Mouse (Mus musculus): ENCODE data around the gene Elmsan1.

Elmsan1 gene

GRCm38 (mm10) chr12:84192741-84193641 is 25.7 kb downstream of the Elmsan1 start:
- Histone ChIP-seq H3K4me1 (replicated peaks; ENCODE audit: low read depth, low read length) (peaks cover 83% of the 10 kb centered on the region), H3K9me3 (ENCODE audit: low read length) (no peaks in the 10 kb centered on the region), H3K36me3 (ENCODE audit: insufficient read depth, low read length) (peaks cover 9% of the 10 kb centered on the region), H3K27me3 (ENCODE audit: insufficient read depth, low read length) (peaks cover 15% of the 10 kb centered on the region), H3K4me3 (replicated peaks; ENCODE audit: low read length) (peak overlapping the region; percentile 89)
- TF ChIP-seq POU5F1 (IDR thresholded peaks at IDR 0.05; ENCODE audit: borderline replicate concordance, low read length), result no peak
- TF ChIP-seq CTCF (conservative IDR thresholded peaks at IDR 0.05; ENCODE audit: low read length), result no peak
- TF ChIP-seq NANOG (IDR thresholded peaks at IDR 0.05; ENCODE audit: borderline replicate concordance, low read length), result no peak

DNA sequence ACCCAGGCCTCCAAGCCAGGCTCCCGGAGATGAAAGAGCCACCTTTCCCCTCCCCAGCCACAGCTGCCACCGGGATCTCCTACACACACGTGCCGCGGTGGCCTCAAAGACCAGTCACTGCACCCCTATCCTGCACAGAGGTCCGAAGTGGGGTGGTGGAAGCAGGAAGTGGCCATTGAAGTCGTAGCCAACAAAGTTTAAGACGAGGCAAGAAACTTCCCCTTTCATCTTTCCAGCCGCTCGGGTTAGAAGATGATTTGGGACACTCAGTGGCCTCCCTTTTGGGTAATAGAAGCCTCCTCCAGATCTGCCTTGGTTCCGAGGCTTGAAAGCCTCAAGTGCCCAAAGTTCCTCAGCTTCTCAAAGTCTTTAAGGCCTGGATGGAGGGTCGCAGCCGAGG is 26.4 kb downstream of the Elmsan1 start:
- Histone ChIP-seq H3K9me3 (ENCODE audit: low read length) (no peaks in the 10 kb centered on the region), H3K36me3 (ENCODE audit: insufficient read depth, low read length) (peaks cover 16% of the 10 kb centered on the region), H3K4me3 (replicated peaks; ENCODE audit: low read length) (peak overlapping the region; percentile 89), H3K27me3 (ENCODE audit: insufficient read depth, low read length) (peaks cover 15% of the 10 kb centered on the region), H3K4me1 (replicated peaks; ENCODE audit: low read depth, low read length) (peaks cover 83% of the 10 kb centered on the region)
- TF ChIP-seq POU5F1 (IDR thresholded peaks at IDR 0.05; ENCODE audit: borderline replicate concordance, low read length) (no peak), NANOG (IDR thresholded peaks at IDR 0.05; ENCODE audit: borderline replicate concordance, low read length) (no peak), CTCF (conservative IDR thresholded peaks at IDR 0.05; ENCODE audit: low read length) (no peak)

GRCm38 (mm10) chr12:84191770-84192169 is 26.9 kb downstream of the Elmsan1 start:
- H3K4me1 ChIP-seq (replicated peaks; ENCODE audit: low read depth, low read length), result peaks cover 83% of the 10 kb centered on the region
- no peaks in the 10 kb centered on the region for H3K9me3 ChIP-seq (ENCODE audit: low read length)
- H3K4me3 ChIP-seq (replicated peaks; ENCODE audit: low read length), result peak overlapping the region; percentile 89
- TF ChIP-seq NANOG (IDR thresholded peaks at IDR 0.05; ENCODE audit: borderline replicate concordance, low read length) (no peak), CTCF (conservative IDR thresholded peaks at IDR 0.05; ENCODE audit: low read length) (no peak), POU5F1 (IDR thresholded peaks at IDR 0.05; ENCODE audit: borderline replicate concordance, low read length) (no peak)
- peaks cover 15% of the 10 kb centered on the region for H3K27me3 ChIP-seq (ENCODE audit: insufficient read depth, low read length)
- H3K36me3 ChIP-seq (ENCODE audit: insufficient read depth, low read length), result peaks cover 21% of the 10 kb centered on the region

DNA sequence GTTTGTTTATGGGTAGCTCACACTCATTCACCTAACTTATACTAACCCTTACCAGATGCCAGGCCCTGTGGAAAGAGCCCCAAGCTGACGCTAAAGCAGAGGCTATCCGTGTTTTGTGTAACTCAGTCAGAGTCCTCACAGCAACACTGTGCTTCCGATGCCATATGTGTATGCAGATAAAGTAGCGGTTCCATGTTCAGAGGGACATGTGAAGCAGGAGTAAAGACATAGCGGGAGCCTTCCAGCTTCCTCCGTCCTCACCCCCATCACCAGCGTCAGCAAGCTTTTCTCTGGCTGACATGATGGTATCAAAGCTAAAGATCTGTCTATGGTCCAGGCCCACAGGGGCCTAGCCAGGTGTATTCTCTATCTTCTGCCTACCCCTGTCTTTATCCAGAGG is 27.5 kb downstream of the Elmsan1 start:
- Histone ChIP-seq H3K36me3 (ENCODE audit: insufficient read depth, low read length) (peaks cover 27% of the 10 kb centered on the region), H3K9me3 (ENCODE audit: low read length) (peaks cover 6% of the 10 kb centered on the region), H3K4me3 (replicated peaks; ENCODE audit: low read length) (peak overlapping the region; percentile 71), H3K27me3 (ENCODE audit: insufficient read depth, low read length) (peaks cover 15% of the 10 kb centered on the region), H3K4me1 (replicated peaks; ENCODE audit: low read depth, low read length) (peaks cover 83% of the 10 kb centered on the region)
- no peak for TF ChIP-seq NANOG (IDR thresholded peaks at IDR 0.05; ENCODE audit: borderline replicate concordance, low read length)

DNA sequence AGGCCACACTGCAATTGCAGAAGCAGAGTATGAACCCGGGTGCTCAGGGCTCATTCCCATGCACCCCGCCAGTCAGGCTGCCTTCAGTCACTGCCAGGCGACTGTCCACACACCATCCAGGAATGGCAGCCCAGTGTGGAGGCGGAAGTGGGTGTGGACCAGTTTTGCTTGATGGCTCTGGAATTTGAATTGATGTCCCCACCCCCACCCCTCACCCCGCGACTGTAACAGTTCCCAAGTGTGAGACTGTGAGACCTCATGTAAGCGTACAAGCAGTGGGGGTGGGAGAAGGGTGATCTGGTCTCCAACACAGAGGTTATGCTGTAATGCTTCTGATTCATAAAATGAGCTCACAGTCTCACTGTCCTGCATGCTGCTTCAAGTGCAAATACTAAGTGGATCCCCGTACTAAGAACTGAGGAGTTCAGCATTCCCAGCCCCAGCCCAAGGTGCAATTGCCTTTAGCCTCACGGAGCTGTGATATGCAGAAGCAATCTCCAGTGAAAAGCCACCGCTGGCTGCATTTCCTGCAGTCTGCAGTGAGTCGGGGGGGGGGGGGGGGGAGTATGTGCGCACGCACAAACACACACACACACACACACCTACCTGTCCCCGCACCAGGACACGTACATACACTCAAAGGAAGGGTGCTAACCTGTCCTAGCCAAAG is 28.4 kb downstream of the Elmsan1 start:
- Histone ChIP-seq H3K4me3 (replicated peaks; ENCODE audit: low read length) (peak overlapping the region; percentile 71), H3K27me3 (ENCODE audit: insufficient read depth, low read length) (peaks cover 15% of the 10 kb centered on the region), H3K9me3 (ENCODE audit: low read length) (peaks cover 8% of the 10 kb centered on the region), H3K4me1 (replicated peaks; ENCODE audit: low read depth, low read length) (peaks cover 83% of the 10 kb centered on the region), H3K36me3 (ENCODE audit: insufficient read depth, low read length) (peaks cover 31% of the 10 kb centered on the region)
- TF ChIP-seq NANOG (IDR thresholded peaks at IDR 0.05; ENCODE audit: borderline replicate concordance, low read length) (peak; percentile 41; the same call in 1 of the 2 replicates), CTCF (conservative IDR thresholded peaks at IDR 0.05; ENCODE audit: low read length) (no peak)

DNA sequence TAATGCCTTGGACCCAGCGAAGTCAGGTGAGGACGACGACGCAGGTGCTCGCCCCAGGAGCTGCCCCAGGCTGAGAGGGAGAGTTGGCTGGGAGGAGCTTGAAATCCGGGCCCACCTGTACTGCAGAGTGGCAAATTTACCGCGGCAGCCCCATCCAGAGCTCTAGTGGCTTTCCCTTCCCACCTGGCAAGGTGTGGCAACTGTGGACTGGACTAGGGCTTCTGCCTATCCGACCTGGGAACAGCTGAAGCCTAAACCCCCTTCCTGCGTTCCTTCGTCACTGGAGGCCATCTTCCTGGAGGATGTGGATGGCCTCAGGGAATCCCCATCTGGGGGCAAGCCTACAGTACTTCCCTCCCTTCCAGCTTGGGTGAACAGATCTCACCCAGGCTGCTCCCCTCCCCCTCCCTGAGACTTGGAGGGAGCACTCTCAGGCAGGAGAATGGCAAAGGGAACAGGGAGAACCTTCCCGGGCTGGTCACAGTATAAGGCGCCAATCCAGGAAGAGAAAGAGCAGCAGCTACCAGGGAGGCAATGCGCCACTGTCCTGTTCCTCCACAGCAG is 29.7 kb downstream of the Elmsan1 start:
- peaks cover 42% of the 10 kb centered on the region for H3K36me3 ChIP-seq (ENCODE audit: insufficient read depth, low read length)
- peaks cover 15% of the 10 kb centered on the region for H3K27me3 ChIP-seq (ENCODE audit: insufficient read depth, low read length)
- no peak for TF ChIP-seq NANOG (IDR thresholded peaks at IDR 0.05; ENCODE audit: borderline replicate concordance, low read length)
- TF ChIP-seq CTCF (conservative IDR thresholded peaks at IDR 0.05; ENCODE audit: low read length), result no peak
- no peak for TF ChIP-seq POU5F1 (IDR thresholded peaks at IDR 0.05; ENCODE audit: borderline replicate concordance, low read length)
- peak overlapping the region; percentile 71 for H3K4me3 ChIP-seq (replicated peaks; ENCODE audit: low read length)
- peaks cover 8% of the 10 kb centered on the region for H3K9me3 ChIP-seq (ENCODE audit: low read length)
- peaks cover 86% of the 10 kb centered on the region for H3K4me1 ChIP-seq (replicated peaks; ENCODE audit: low read depth, low read length)

DNA sequence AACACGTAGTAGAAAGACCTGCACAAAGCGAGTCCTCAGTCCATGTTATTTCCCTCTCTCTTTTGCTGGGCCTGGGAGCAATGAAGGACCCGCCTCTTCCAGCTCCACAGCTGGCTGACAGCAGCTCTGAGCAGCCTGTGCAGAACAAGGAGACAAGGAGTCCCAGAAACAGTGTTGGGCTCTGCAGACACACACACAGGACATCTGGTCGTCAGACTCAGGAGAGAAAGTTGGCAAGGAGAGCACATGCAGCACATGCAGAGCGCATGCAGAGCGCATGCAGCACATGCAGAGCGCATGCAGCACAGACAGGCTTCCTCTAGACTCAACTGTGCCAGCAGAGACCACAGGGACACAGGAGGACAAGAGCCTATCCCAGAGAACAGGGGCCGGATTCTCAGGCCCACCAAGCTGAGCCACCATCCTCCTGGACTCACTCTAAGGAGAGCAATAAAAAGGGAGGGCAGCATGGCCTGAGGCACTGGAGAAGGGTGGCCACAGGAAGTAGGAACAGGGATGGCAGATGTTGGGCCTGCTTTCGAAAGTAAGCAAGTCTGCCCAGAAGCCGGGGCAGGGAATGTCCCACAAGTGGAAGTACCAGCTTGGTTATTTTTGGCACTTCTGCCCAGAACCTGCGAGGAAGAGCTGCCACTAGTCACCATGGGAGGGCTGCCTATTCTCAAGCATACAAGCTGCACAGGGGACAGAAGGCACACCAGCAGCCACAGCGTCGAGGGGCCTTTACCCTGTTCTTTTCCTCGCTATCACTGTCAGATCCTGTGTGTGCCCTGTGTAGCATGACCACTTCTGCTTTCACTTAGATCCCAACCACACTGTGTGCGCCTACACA is 30.7 kb downstream of the Elmsan1 start:
- H3K4me3 ChIP-seq (replicated peaks; ENCODE audit: low read length), result peak overlapping the region; percentile 24
- H3K36me3 ChIP-seq (ENCODE audit: insufficient read depth, low read length), result peaks cover 42% of the 10 kb centered on the region
- peaks cover 88% of the 10 kb centered on the region for H3K4me1 ChIP-seq (replicated peaks; ENCODE audit: low read depth, low read length)
- H3K27me3 ChIP-seq (ENCODE audit: insufficient read depth, low read length), result peaks cover 15% of the 10 kb centered on the region
- no peak for TF ChIP-seq POU5F1 (IDR thresholded peaks at IDR 0.05; ENCODE audit: borderline replicate concordance, low read length)
- TF ChIP-seq CTCF (conservative IDR thresholded peaks at IDR 0.05; ENCODE audit: low read length), result no peak
- no peak for TF ChIP-seq NANOG (IDR thresholded peaks at IDR 0.05; ENCODE audit: borderline replicate concordance, low read length)
- H3K9me3 ChIP-seq (ENCODE audit: low read length), result peaks cover 8% of the 10 kb centered on the region

DNA sequence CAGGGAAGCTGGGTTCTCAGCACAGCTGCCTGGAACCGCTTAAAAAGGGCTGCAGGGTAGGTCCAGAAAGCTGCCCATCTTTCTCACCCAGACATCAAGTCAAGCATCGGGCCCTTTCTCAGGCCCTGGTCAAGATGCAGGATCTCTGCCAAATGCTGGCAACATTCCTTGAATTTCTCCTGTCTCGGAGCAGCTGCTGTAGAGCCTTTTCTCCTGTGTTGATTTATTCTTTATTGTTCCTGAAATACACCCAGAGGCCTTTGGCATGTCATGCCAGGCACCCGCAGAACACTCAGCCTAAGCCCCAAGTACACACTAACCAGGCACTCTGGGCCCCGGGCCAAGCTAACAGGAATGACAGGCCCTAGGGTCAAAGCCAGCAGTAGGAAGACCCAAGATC is 31.7 kb downstream of the Elmsan1 start:
- peaks cover 87% of the 10 kb centered on the region for H3K4me1 ChIP-seq (replicated peaks; ENCODE audit: low read depth, low read length)
- TF ChIP-seq NANOG (IDR thresholded peaks at IDR 0.05; ENCODE audit: borderline replicate concordance, low read length) (no peak), CTCF (conservative IDR thresholded peaks at IDR 0.05; ENCODE audit: low read length) (no peak), POU5F1 (IDR thresholded peaks at IDR 0.05; ENCODE audit: borderline replicate concordance, low read length) (no peak)
- peaks cover 8% of the 10 kb centered on the region for H3K9me3 ChIP-seq (ENCODE audit: low read length)
- H3K36me3 ChIP-seq (ENCODE audit: insufficient read depth, low read length), result peaks cover 44% of the 10 kb centered on the region
- H3K27me3 ChIP-seq (ENCODE audit: insufficient read depth, low read length), result peaks cover 8% of the 10 kb centered on the region
- H3K4me3 ChIP-seq (replicated peaks; ENCODE audit: low read length), result no peak overlapping the region
